Mouse (Mus musculus) cerebellum, adult (tissue): ENCODE measurements at regions not wholly inside any gene's neighbourhood (a gene's known extent, or its start where the extent isn't known, plus 50 kb on each side); places are given as distances from the start of the nearest gene placed in this dataset.
A peak's percentile ranks its signal among the peaks of the same experiment; 100 is the strongest.

Source experiments
- ATAC-seq: cut with Nextera tagmentation; 2 replicates; pipeline ENCODE4 v1.9.2; 2017; ENCODE audit warnings: mild to moderate bottlenecking, moderate library complexity, mixed read lengths; ENCODE audit not compliant: insufficient number of reproducible peaks, low FRiP score, low TSS enrichment

DNA sequence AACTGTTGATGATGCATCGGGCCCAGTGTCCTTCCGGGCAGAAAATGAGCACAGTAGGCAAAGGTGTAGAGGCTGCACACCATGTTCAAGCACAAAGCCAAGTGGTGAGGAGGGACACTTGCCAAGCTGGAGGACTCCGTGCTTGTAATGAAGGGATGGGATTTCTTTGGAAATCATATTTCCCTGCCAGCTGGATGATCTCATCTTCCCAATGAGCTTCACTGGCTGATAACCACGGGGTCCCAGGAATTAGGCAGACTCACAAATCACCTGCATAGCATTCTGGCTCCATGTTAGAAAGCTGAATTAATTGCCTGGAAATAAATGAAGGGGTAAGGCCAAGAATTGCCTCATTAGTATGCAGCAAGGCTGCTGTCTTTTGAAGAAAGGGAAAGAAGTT, 435.4 kb downstream of the Gxylt1 start:
- ATAC-seq = 0 out of 2 replicates have a peak, but pooled peaks have one; percentile 26

DNA sequence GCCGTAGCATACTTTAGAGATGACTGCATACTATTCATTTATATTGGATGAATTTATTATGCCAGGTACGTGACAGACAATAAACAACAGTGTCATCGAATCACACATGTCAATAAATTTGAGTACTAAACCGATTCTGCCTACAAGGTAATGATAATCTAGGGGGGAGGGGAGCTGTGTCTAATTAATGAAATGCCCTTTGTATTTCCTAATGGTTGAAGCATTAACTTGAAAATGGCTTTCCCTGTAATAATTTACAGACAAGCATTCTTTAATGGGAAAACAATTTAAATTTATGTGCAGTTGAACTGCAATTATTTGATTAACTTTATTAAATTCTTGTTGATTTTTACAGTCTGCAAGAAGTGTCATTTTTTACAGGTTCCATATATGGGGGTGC, 429.5 kb downstream of the Pdzrn4 start:
- ATAC-seq = no peak
